Mouse (Mus musculus) lung, postnatal 0 days (tissue): ENCODE measurements around the gene Tnrc18.

Experiments
- CTCF ChIP-seq: IDR thresholded peaks from 2 replicates; pipeline ENCODE4 v1.5.1; 2016; ENCODE audit warnings: antibody characterized with exemption, mild to moderate bottlenecking
- EP300 ChIP-seq: IDR thresholded peaks from 2 replicates; pipeline ENCODE4 v1.6.1; 2016; ENCODE audit warnings: antibody characterized with exemption, mild to moderate bottlenecking, control low read depth

DNA sequence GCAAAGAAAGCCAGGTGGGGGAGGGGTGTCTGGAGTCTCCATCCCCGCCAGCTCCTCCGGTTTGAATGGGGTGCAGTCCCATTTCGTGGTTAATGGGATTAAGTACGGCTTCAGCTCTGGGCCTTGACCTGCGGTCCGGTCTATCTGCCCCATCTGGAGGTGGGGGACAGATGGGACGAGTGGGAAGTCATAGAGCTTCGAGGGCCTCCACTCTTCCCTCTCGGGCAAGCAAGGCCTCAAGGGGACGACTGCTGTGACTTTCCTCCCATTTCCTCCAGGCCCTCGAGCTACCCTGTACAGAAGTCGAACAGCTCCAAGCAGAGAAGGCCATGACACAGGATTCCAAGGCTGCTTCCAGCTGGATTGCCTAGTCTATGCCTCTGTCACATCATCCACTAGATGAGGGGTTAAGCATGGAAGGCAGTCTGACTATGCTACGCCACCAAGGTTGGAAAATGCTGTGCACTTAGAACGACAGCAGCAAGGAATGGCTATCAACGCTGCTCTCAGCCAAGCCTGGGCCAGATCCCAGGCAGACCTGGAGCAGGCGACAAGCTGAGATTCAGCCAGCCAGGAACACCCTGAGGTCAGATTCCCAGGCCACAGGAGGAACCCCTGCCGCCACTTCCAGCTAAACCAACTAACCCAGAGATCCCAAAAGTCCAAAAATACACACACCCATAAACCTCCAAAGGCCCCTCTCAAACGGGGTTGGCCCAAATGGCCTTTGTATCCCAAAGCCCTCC, 4.3 kb downstream of the Tnrc18 start:
- TF ChIP-seq CTCF (no peak), EP300 (no peak)
